Mouse (Mus musculus): ENCODE measurements around the gene Zscan29. TPM values are rescaled to one million over a fixed set of nuclear protein-coding genes. Genes with fewer than 3 reads are reported as not detected.

Gene Zscan29
- 12.7 and 13.2 TPM in 2 replicates for polyA plus RNA-seq (2012; ENCODE audit: low replicate concordance)

DNA sequence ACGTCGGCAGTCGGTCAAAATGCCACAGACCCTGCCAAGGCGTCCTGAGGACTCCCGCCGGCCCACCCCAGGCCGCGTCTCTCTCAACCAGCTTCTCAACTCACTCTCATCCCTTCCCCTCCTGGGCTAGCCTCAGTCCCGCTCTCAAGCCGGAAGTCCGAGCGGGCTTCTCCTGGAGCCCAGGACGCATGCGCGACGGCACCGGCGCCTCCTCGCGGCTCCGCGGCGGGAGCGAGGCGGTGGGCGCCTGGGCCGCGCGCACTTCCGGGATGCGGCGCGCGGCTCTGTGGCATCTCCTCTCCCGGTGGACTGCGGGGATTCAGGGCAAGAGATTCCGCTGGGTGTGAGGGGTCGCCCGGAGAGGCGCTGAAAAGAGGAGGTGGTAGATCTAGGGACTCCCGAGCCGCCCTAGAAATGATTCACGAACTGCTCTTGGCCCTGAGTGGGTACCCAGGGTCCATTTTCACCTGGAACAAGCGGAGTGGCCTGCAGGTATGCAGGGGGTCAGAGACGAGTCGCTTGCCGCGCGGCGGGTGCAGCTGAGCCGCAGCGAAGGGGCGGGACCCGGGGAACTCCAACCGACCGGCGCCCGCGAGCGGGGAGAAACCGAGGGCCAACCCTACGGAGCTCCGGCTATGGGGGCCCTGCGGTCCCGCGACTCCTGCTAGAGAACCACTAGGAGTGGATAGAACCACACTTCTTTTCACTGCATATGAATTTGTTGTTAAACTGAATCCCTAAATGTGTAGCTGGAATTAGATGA, at the start of gene Zscan29:
Zscan29 (minus strand) TSS at position 146 of the 763 bp plus-strand sequence.

DNA sequence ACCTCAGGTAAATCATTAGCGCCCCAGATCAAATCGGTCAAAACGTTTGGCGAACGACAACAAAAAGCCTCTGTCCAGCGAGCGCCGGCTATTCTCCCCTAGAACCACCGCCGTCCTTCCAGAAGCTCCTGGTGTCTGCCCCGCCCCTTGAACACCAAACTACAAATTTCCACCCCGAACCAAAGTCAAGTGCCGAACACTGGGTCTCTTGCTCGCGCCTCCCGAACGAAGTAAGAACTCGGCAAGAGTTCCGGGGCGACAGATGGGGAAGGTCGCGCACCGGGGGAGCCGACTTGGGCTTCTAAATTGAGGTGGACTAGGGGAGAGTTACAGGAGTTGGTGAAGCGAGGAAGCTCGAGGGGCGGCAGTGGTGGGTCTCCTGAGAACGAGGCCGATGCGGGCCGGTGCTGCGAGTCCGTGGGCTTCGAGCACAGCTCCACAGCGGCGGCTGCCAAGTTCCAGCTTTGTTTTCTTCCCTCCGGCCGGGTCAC, 399 bp downstream of the Zscan29 start, which contains the start of gene Tubgcp4:
Tubgcp4 (plus strand) TSS at position 174 of the 491 bp plus-strand sequence.

DNA sequence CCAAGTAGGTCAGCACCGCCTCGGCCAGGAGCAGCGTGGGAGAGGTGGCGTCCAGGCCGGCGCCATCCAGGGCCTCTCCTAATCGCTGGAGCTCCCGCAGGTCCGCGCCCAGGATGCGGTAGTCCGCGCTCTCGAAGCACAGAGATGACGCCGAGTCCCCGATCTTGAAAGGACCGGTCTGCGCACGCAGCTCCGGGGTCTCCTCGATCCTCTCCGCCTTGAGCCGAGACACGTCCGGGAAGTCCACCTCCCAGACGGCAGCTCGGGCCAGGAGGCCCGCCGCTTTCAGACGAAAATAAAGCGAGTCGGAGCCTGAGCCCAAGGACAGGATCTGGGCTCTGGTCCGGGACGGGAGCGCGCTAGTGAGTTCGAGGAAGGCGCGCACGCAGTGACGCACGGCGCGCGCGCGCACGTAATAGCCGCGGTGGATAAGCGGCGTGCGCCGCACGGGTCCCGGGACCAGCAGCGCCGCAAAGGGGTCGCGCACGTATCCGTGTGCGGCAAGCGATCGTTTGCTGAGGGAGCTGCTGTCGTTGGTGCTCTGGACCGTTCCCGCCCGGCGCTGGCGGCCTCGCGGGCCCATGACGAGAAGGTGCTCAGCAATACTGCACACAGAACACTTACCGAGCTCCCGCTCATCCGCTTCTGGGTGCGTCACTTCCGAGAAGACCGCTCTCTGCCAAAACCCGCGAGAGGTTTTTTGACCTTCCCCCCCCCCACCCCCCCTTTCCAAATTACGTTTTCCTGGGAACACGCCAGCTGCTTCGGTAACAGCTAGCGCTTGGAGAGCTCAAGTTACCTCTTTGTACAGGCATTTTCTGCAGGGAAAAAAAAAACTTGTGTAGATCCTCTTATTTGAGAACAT, 30.7 kb downstream of the Zscan29 start, which contains the start of the genes Adal and Lcmt2:
Adal (plus strand) TSS at position 411 of the 865 bp plus-strand sequence.
Lcmt2 (minus strand) TSS at position 636 of the 865 bp plus-strand sequence.

GRCm38 (mm10) chr2:121109695-121110094, 61.2 kb downstream of the Zscan29 start, which contains the start of gene Tgm7:
Gene Tgm7, minus strand, starts transcription at chr2:121109795.

Other genes starting within 250 kb of the Zscan29 start
- 4.0 and 39.1 TPM in 2 replicates for gene Ubr1, start 200.4 kb downstream of the Zscan29 start, polyA plus RNA-seq (2012; ENCODE audit: low replicate concordance)
- gene Tmem62, start 194.1 kb downstream of the Zscan29 start, polyA plus RNA-seq (2012; ENCODE audit: low replicate concordance), result 3.5 and 5.2 TPM in 2 replicates
- gene Ccndbp1, start 162.7 kb downstream of the Zscan29 start, polyA plus RNA-seq (2012; ENCODE audit: low replicate concordance), result 4.8 and 9.9 TPM in 2 replicates
- 27.4 and 43.0 TPM in 2 replicates for gene Epb42, start 134.1 kb downstream of the Zscan29 start, polyA plus RNA-seq (2012; ENCODE audit: low replicate concordance)
- not detected in 2 replicates for gene Tgm5, start 85.3 kb downstream of the Zscan29 start, polyA plus RNA-seq (2012; ENCODE audit: low replicate concordance)
- not detected in 2 replicates for gene Tgm7, start 61.3 kb downstream of the Zscan29 start, polyA plus RNA-seq (2012; ENCODE audit: low replicate concordance)
- 2.4 and 3.2 TPM in 2 replicates for gene Adal, start 30.7 kb downstream of the Zscan29 start, polyA plus RNA-seq (2012; ENCODE audit: low replicate concordance)
- gene Lcmt2, start 30.5 kb downstream of the Zscan29 start, polyA plus RNA-seq (2012; ENCODE audit: low replicate concordance), result 11.7 and 13.5 TPM in 2 replicates
- 4.2 and 28.8 TPM in 2 replicates for gene Tubgcp4, start 471 bp downstream of the Zscan29 start, polyA plus RNA-seq (2012; ENCODE audit: low replicate concordance)
- 7.3 and 7.4 TPM in 2 replicates for gene Trp53bp1, start 100.3 kb upstream of the Zscan29 start, polyA plus RNA-seq (2012; ENCODE audit: low replicate concordance)
- gene Map1a, start 118.5 kb upstream of the Zscan29 start, polyA plus RNA-seq (2012; ENCODE audit: low replicate concordance), result 2.3 and 2.7 TPM in 2 replicates
- gene Ppip5k1, start 184.3 kb upstream of the Zscan29 start, polyA plus RNA-seq (2012; ENCODE audit: low replicate concordance), result 5.3 and 6.3 TPM in 2 replicates
- gene Ckmt1, start 186.6 kb upstream of the Zscan29 start, polyA plus RNA-seq (2012; ENCODE audit: low replicate concordance), result not detected in 2 replicates
- not detected in 2 replicates for gene Strc, start 216.0 kb upstream of the Zscan29 start, polyA plus RNA-seq (2012; ENCODE audit: low replicate concordance)
- gene Pdia3, start 242.7 kb upstream of the Zscan29 start, polyA plus RNA-seq (2012; ENCODE audit: low replicate concordance), result 1,200 and 1,371 TPM in 2 replicates
- gene Catsper2, start 242.7 kb upstream of the Zscan29 start, polyA plus RNA-seq (2012; ENCODE audit: low replicate concordance), result 0.23 and 0.27 TPM in 2 replicates